Mouse (Mus musculus) heart, postnatal 0 days (tissue): ENCODE measurements around the gene Slc24a1.

Experiments used
- CTCF ChIP-seq: IDR thresholded peaks from 2 replicates; pipeline ENCODE4 v1.5.1; 2016; ENCODE audit warnings: antibody characterized with exemption, control low read depth, low read depth
- EP300 ChIP-seq: IDR thresholded peaks from 2 replicates; pipeline ENCODE4 v1.6.1; 2016; ENCODE audit warnings: antibody characterized with exemption, low read depth

DNA sequence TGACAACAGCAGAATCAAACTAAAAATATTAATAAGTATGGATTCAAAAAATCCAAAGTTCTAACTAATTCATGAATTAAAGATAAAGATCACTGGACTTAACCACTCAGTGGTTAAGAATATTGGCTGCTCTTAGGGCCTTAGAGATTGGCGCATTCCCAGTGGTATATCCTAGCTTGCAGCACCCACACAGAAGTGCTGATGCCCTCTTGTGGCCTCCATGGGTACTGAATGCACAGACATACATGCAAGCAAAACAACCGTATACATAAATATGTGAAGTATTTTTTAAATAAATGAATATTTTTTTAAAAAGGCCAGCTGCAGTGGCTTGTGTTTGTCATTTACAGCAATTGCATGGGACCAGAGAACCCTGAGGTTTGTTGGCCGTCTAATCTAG is 48.0 kb downstream of the Slc24a1 start:
- TF ChIP-seq EP300 (no peak), CTCF (peak; percentile 89)
